Mouse (Mus musculus) adrenal gland, postnatal 36 days (tissue): Measurements from ENCODE around the gene Nxn. TPM values are rescaled to one million over a fixed set of nuclear protein-coding genes. Genes with fewer than 3 reads are reported as not detected.
"Not testable (repeated sequence)": the region's sequence is repeated elsewhere in the genome, so short reads cannot be mapped to it uniquely, and the experiment has no call there.

ENCODE experiments used
- DNase-seq, 2 experiments: peaks; one replicate each; pipeline ENCODE4 v3.0.0; 2021; ENCODE audit warnings: mixed read lengths in 1 of 2
- total RNA-seq, 2 experiments: library from RNA; stranded (reverse); gene quantifications; 2 replicates each; pipeline ENCODE4 v1.2.3; 2021

Gene Nxn
- total RNA-seq, 2 experiments from 2014 or later: 28.3 to 29.7 TPM

DNA sequence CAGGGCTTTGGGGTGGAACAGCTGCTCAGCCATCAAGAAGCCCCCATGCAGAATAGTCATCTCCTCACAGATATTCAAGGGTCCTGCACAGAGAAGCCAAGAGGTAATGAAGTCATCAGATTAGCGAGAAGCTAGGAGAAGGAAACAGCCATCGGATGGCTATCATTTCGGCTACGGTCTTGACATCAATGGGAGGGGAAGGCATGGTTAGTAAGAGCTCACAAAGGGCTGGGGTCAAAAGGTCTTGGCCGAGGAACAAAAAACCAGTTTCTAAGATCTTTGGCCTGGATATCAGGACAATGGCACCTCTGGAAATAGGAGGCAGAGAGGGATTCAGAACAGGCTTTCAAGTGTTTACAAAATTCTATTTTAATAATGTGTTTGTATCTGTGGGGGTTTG, 185.1 kb downstream of the Nxn start:
- DNase-seq: no peak

DNA sequence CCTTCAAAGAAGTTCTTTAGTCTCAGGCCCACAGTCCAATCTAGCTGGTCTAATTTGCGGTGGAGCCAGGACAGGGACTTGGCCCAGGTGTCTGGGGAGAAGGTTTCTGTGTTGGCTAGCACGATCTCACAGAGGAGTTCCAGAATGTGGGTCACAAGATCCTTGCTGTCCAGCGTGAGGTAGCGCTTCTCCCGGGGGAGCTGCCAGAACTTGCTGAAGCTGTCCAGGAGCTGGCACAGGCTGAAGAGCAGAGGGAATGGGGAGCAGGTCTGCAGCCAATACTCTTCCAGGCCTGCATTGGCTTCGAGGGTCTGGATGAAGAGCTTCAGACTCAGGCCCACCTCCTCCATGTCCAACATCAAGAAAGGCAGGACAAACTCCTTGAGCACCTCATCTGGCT, 187.3 kb downstream of the Nxn start:
- not testable (repeated sequence) for DNase-seq

DNA sequence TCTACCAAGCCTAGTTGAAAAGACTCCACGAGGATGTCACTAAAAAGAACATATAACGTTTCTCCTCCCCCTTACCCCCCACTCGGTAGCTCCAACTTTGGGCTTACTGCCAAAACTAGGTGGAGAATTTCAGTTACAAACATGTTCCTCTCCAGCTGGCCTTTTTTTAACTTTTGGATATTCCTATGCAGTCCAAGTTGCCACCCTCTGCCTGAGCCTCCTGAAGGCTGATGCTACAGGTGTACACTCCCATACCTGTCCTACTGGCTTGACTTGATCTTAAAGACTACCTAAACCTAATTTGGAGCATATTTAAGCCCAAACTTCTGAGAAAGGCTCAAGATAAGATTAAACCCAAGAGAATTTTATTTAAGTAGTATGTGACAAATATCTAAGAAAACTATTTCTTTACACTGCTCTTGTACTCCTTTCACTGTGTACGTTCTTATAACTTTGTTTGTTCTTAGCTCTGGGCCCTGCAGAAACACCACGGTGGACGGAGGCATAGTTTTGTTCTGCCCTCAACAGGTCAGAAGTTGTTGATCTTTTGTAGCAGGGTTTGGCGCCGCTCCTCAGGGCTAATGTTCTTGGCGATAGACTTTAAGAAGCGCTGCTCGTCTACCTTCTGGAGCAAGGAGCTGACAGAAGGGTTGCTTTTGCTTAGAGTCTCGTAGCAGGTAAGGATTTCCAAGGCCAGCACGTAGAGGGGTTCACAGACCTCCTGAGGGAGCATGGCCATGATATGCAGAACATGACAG, 188.5 kb downstream of the Nxn start:
- DNase-seq: no peak

Other genes with a start within 250 kb of the Nxn start
- 10 to 100 TPM; 49.2 to 54.2 TPM for gene Vps53, start 219.5 kb downstream of the Nxn start, total RNA-seq
- 1 to 10 TPM; 4.8 to 4.9 TPM for gene Fam57a, start 219.5 kb downstream of the Nxn start, total RNA-seq
- gene Dbil5, start 181.5 kb downstream of the Nxn start, total RNA-seq: not detected
- gene Gemin4, start 181.5 kb downstream of the Nxn start, total RNA-seq: 1 to 10 TPM; 8.0 to 8.9 TPM
- gene Mrm3, start 155.4 kb downstream of the Nxn start, total RNA-seq: 10 to 100 TPM; 18.8 to 21.4 TPM
- gene Glod4, start 155.4 kb downstream of the Nxn start, total RNA-seq: 10 to 100 TPM; 85.0 to 87.2 TPM
- 10 to 100 TPM; 45.9 to 48.6 TPM for gene Timm22, start 7.8 kb upstream of the Nxn start, total RNA-seq
- gene Abr, start 223.2 kb upstream of the Nxn start, total RNA-seq: 10 to 100 TPM; 54.6 to 63.5 TPM